Mouse (Mus musculus) myocyte (in vitro differentiated cells): ENCODE data around the gene Csmd2.

Source experiments
- MAX ChIP-seq: IDR thresholded peaks from one replicate; pipeline ENCODE4 v1.6.1; 2011; ENCODE audit warnings: low read depth, mild to moderate bottlenecking, control low read depth
- MYOD1 ChIP-seq, 3 experiments: IDR thresholded peaks; one replicate each; pipeline ENCODE4 v1.6.1; 2011; ENCODE audit warnings: control low read depth in 2 of 3, low read depth in 2 of 3, mild to moderate bottlenecking in 2 of 3, moderate library complexity in 1 of 3; ENCODE audit not compliant: insufficient read length in 2 of 3, control insufficient read depth in 1 of 3
- POLR2A ChIP-seq: IDR thresholded peaks from one replicate; pipeline ENCODE4 v1.6.1; 2011; ENCODE audit warnings: low read depth, mild to moderate bottlenecking, control low read depth, moderate library complexity; ENCODE audit not compliant: insufficient read length
- USF1 ChIP-seq: IDR thresholded peaks from one replicate; pipeline ENCODE4 v1.6.1; 2011; ENCODE audit warnings: low read depth, mild to moderate bottlenecking, control low read depth, moderate library complexity

DNA sequence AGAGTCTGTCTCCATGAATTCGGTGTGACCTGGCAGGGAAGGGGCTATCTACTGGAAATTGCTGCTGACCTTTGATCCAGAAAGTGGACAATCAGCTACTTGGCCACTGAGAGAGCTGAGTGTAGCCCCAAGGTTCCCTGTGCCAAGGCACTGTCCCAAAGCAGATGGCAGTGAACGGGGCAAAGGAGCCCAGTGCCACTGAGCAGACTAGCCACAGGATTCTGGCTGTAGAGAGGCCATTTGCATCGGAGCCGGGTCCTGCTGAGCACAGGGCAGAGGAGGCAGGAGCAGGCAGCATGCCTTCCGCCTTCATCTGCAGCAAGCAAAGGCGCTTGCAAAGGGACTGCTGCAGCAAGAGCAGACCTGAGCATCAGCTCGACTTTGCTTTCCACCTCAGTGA, 18.6 kb upstream of the Csmd2 start:
- no peak for TF ChIP-seq USF1
- no peak for TF ChIP-seq MAX
- TF ChIP-seq POLR2A = no peak
- no peak for TF ChIP-seq MYOD1 (IDR thresholded peaks at IDR 0.05; ENCODE audit: control insufficient read depth in 1 of 3, insufficient read length in 2 of 3, low read depth in 2 of 3)
